Mouse (Mus musculus): ENCODE measurements around the gene Katnal1.

DNA sequence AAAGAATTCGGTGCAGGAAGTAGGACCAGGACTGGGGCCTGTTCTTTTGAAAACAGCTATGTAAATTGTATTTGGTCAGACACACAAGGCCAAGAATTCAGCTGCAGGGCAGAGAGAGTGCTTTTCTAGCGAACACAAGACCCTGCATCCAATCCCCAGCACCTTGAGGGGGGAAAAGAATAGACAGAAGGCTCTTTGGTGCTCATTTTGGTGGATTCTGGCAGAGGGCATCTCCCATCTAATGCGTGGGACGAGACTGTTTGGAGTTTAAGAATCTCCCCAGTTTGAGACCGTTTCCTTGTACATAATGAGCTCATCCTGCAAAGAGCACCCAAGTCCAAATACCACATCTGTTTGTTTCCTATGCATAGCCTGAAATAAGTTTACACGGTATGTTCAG, 37.3 kb upstream of the Katnal1 start:
- no peak for TF ChIP-seq POLR2A (IDR thresholded peaks at IDR 0.05; ENCODE audit: borderline replicate concordance, extremely low read depth, low read depth, low read length)
- no peak for TF ChIP-seq CTCF (IDR thresholded peaks at IDR 0.05; ENCODE audit: insufficient read depth, low read length)

Measured in lung, adult 2 months (tissue).